Mouse (Mus musculus) midbrain, embryonic 11.5 days (tissue): ENCODE results near the gene Rcsd1. TPM values are rescaled to one million over a fixed set of nuclear protein-coding genes. Genes with fewer than 3 reads are reported as not detected.
A peak's percentile ranks its signal among the peaks of the same experiment; 100 is the strongest.

Source experiments
- ATAC-seq: fragments of 200-750 bp; cut with Nextera tagmentation; 2 replicates; pipeline ENCODE4 v1.8.0; 2017; ENCODE audit warnings: moderate TSS enrichment, moderate library complexity; ENCODE audit not compliant: low FRiP score
- DNase-seq: peaks from one replicate; pipeline ENCODE4 v3.0.0; 2015; ENCODE audit warnings: low spot score; ENCODE audit errors: missing footprints
- H3K27ac ChIP-seq: fragments of 300-500 bp; sonication (generic); 2 replicates; pipeline ENCODE4 v1.5.1; 2014; ENCODE audit warnings: low read depth, low read length
- H3K27me3 ChIP-seq: fragments of 300-500 bp; sonication (generic); 2 replicates; pipeline ENCODE4 v1.6.1; 2014; ENCODE audit warnings: mild to moderate bottlenecking, low read length, moderate library complexity, mixed read lengths; ENCODE audit not compliant: control insufficient read depth, insufficient read depth
- H3K36me3 ChIP-seq: fragments of 300-500 bp; sonication (generic); 2 replicates; pipeline ENCODE4 v1.6.1; 2014; ENCODE audit warnings: mild to moderate bottlenecking, low read length, moderate library complexity, mixed read lengths; ENCODE audit not compliant: control insufficient read depth, insufficient read depth
- H3K4me1 ChIP-seq: fragments of 300-500 bp; sonication (generic); 2 replicates; pipeline ENCODE4 v1.6.1; 2014; ENCODE audit warnings: low read length; ENCODE audit not compliant: control insufficient read depth, insufficient read depth
- H3K4me2 ChIP-seq: fragments of 300-500 bp; sonication (generic); 2 replicates; pipeline ENCODE4 v1.6.1; 2014; ENCODE audit warnings: mild to moderate bottlenecking, moderate library complexity
- H3K4me3 ChIP-seq: fragments of 300-500 bp; sonication (generic); 2 replicates; pipeline ENCODE4 v1.5.1; 2014; ENCODE audit warnings: low read depth, low read length
- H3K9ac ChIP-seq: fragments of 300-500 bp; sonication (generic); 2 replicates; pipeline ENCODE4 v1.6.1; 2014; ENCODE audit warnings: low read length
- H3K9me3 ChIP-seq: fragments of 300-500 bp; sonication (generic); 2 replicates; pipeline ENCODE4 v1.6.1; 2016; ENCODE audit warnings: low read length; ENCODE audit not compliant: control insufficient read depth
- WGBS: fragments of 180-500 bp; shearing (Covaris S2); extraction: QIAGEN DNeasy Blood & Tissue Kit; methylation state at CpG from one replicate; pipeline ENCODE4 v1.1.7; 2014; 5-methylcytosine and 5-hydroxymethylcytosine counted together
- polyA plus RNA-seq: library from polyadenylated mRNA; unstranded; fragments of >200 nt; fragmentation: Nextera tagmentation; extraction: Ambion mirVana; gene quantifications from 2 replicates; pipeline ENCODE4 v1.2.1, GENCODE M21; 2014

The Rcsd1 gene
- polyA plus RNA-seq, 1 experiment from 2014 or later, result 5.9 TPM

- no peaks in the 10 kb centered on the region for H3K9me3 ChIP-seq
- DNase-seq, result no peak
- no peaks in the 10 kb centered on the region for H3K36me3 ChIP-seq
- no peak overlapping the region for H3K4me3 ChIP-seq
- H3K4me2 ChIP-seq, result no peak overlapping the region
- H3K9ac ChIP-seq, result no peak overlapping the region
- ATAC-seq, result no peak
- H3K4me1 ChIP-seq, result peaks cover 22% of the 10 kb centered on the region
- 82% methylated on average over 8 of the region's 8 CpGs for WGBS
- no peak overlapping the region for H3K27ac ChIP-seq
- H3K27me3 ChIP-seq, result no peaks in the 10 kb centered on the region
Observed at GRCm38 (mm10) chr1:165636289-165636688, 73.3 kb downstream of the Rcsd1 start.

- ATAC-seq, result no peak
Observed at GRCm38 (mm10) chr1:165635055-165635897, 74.3 kb downstream of the Rcsd1 start.

GRCm38 (mm10) chr1:165634151-165634884, 75.2 kb downstream of the Rcsd1 start, which contains the start of gene Mpzl1:
Gene Mpzl1, minus strand, starts transcription at chr1:165634538.
- H3K27ac ChIP-seq, result peak within 1 kb of the TSS; percentile 91
- peak; percentile 100 for DNase-seq
- peak within 1 kb of the TSS; percentile 84 for H3K4me3 ChIP-seq
- 1% methylated on average over 62 of the region's 73 CpGs for WGBS
- no peaks in the 10 kb centered on the region for H3K9me3 ChIP-seq
- peak within 1 kb of the TSS; percentile 71 for H3K4me2 ChIP-seq
- H3K27me3 ChIP-seq, result no peaks in the 10 kb centered on the region
- peak within 1 kb of the TSS; percentile 74 for H3K9ac ChIP-seq
- peak; percentile 99 for ATAC-seq
- no peaks in the 10 kb centered on the region for H3K36me3 ChIP-seq
- peaks cover 27% of the 10 kb centered on the region for H3K4me1 ChIP-seq

More at GRCm38 (mm10) chr1:165635055-165635897, 74.3 kb downstream of the Rcsd1 start:
- Histone ChIP-seq H3K9ac (peak overlapping the region; percentile 74), H3K36me3 (no peaks in the 10 kb centered on the region), H3K27me3 (no peaks in the 10 kb centered on the region), H3K9me3 (no peaks in the 10 kb centered on the region), H3K4me3 (peak overlapping the region; percentile 84), H3K4me1 (peaks cover 22% of the 10 kb centered on the region), H3K4me2 (peak overlapping the region; percentile 71), H3K27ac (peak overlapping the region; percentile 54)
- WGBS, result 17% methylated on average over 17 of the region's 17 CpGs
- DNase-seq, result peak; percentile 90

GRCm38 (mm10) chr1:165633345-165633744, 76.2 kb downstream of the Rcsd1 start:
- H3K4me1 ChIP-seq, result peaks cover 27% of the 10 kb centered on the region
- peak overlapping the region; percentile 84 for H3K4me3 ChIP-seq
- H3K9ac ChIP-seq, result peak overlapping the region; percentile 74
- H3K27me3 ChIP-seq, result no peaks in the 10 kb centered on the region
- WGBS, result 4% methylated on average over 12 of the region's 12 CpGs
- DNase-seq (peak; percentile 89), ATAC-seq (no peak)
- peak overlapping the region; percentile 71 for H3K4me2 ChIP-seq
- H3K27ac ChIP-seq, result no peak overlapping the region
- H3K9me3 ChIP-seq, result no peaks in the 10 kb centered on the region
- no peaks in the 10 kb centered on the region for H3K36me3 ChIP-seq

GRCm38 (mm10) chr1:165631136-165631535, 78.4 kb downstream of the Rcsd1 start:
- Histone ChIP-seq H3K4me2 (no peak overlapping the region), H3K27ac (no peak overlapping the region), H3K9me3 (no peaks in the 10 kb centered on the region), H3K4me1 (peaks cover 25% of the 10 kb centered on the region), H3K9ac (no peak overlapping the region), H3K4me3 (no peak overlapping the region), H3K36me3 (no peaks in the 10 kb centered on the region), H3K27me3 (no peaks in the 10 kb centered on the region)
- WGBS, result 83% methylated on average over 8 of the region's 8 CpGs
- ATAC-seq (no peak), DNase-seq (no peak)

GRCm38 (mm10) chr1:165629975-165630374, 79.6 kb downstream of the Rcsd1 start:
- H3K27ac ChIP-seq, result no peak overlapping the region
- 33% methylated on average over 8 of the region's 8 CpGs for WGBS

GRCm38 (mm10) chr1:165628603-165629002, 81.0 kb downstream of the Rcsd1 start:
- H3K4me1 ChIP-seq, result peaks cover 17% of the 10 kb centered on the region
- no peak for ATAC-seq

More at GRCm38 (mm10) chr1:165629975-165630374, 79.6 kb downstream of the Rcsd1 start:
- Histone ChIP-seq H3K27me3 (no peaks in the 10 kb centered on the region), H3K4me3 (no peak overlapping the region), H3K4me1 (peaks cover 18% of the 10 kb centered on the region), H3K36me3 (no peaks in the 10 kb centered on the region), H3K4me2 (no peak overlapping the region), H3K9me3 (no peaks in the 10 kb centered on the region), H3K9ac (no peak overlapping the region)
- ATAC-seq (no peak), DNase-seq (no peak)

GRCm38 (mm10) chr1:165625896-165626295, 83.7 kb downstream of the Rcsd1 start:
- H3K4me1 ChIP-seq, result peaks cover 5% of the 10 kb centered on the region
- 89% methylated on average over 5 of the region's 5 CpGs for WGBS
- no peak overlapping the region for H3K9ac ChIP-seq
- ATAC-seq (no peak), DNase-seq (no peak)
- H3K4me3 ChIP-seq, result no peak overlapping the region
- no peaks in the 10 kb centered on the region; the same call in 1 of the 2 replicates for H3K36me3 ChIP-seq
- no peaks in the 10 kb centered on the region for H3K9me3 ChIP-seq
- H3K27ac ChIP-seq, result no peak overlapping the region
- H3K27me3 ChIP-seq, result no peaks in the 10 kb centered on the region
- H3K4me2 ChIP-seq, result no peak overlapping the region

More at GRCm38 (mm10) chr1:165628603-165629002, 81.0 kb downstream of the Rcsd1 start:
- H3K4me2 ChIP-seq, result no peak overlapping the region
- no peak overlapping the region for H3K27ac ChIP-seq
- DNase-seq, result no peak
- no peaks in the 10 kb centered on the region for H3K27me3 ChIP-seq
- no peak overlapping the region for H3K9ac ChIP-seq
- no peak overlapping the region for H3K4me3 ChIP-seq
- no peaks in the 10 kb centered on the region for H3K9me3 ChIP-seq
- H3K36me3 ChIP-seq, result no peaks in the 10 kb centered on the region
- WGBS, result 85% methylated on average over 1 of the region's 1 CpGs

- ATAC-seq (no peak), DNase-seq (no peak)
- no peak overlapping the region for H3K9ac ChIP-seq
- WGBS, result 93% methylated on average over 5 of the region's 5 CpGs
- no peak overlapping the region for H3K4me2 ChIP-seq
- H3K4me3 ChIP-seq, result no peak overlapping the region
- no peaks in the 10 kb centered on the region; the same call in 1 of the 2 replicates for H3K36me3 ChIP-seq
- no peaks in the 10 kb centered on the region for H3K9me3 ChIP-seq
- H3K27ac ChIP-seq, result no peak overlapping the region
- H3K27me3 ChIP-seq, result no peaks in the 10 kb centered on the region
- H3K4me1 ChIP-seq, result peaks cover 5% of the 10 kb centered on the region
Observed at GRCm38 (mm10) chr1:165625058-165625457, 84.5 kb downstream of the Rcsd1 start.
